In genomic region chr1:62728926-62729325, GRCm38 (mm10) we compare ENCODE assay signal across 9 mouse cellular contexts. TPM values are rescaled to one million over a fixed set of nuclear protein-coding genes. Genes with fewer than 3 reads are reported as not detected.
DNase-seq lines count a peak whose midpoint lies in the region; ATAC-seq and TF ChIP-seq lines count a peak whose summit lies in the region.
"Had no signal": no experiment of that assay in that cellular context is flagged by ENCODE, and none has a peak within 500 bp of the region (broad histone marks: within the 10 kb centered on the region; RNA-seq: fewer than 3 reads in every experiment).

No protein-coding gene starts in this region.

- 79% methylated on average over 9 of the region's 9 CpGs for WGBS in heart, embryonic 16.5 days
- 75% methylated on average over 9 of the region's 9 CpGs for WGBS in embryonic facial prominence, embryonic 13.5 days

- H3K36me3 ChIP-seq in heart, embryonic 16.5 days (ENCODE audit: control insufficient read depth, insufficient read depth): no peaks in the 10 kb centered on the region
- peaks cover 20 to 79% of the 10 kb centered on the region in 2 experiments for H3K36me3 ChIP-seq in CH12.LX (replicated peaks in 1 of 2; ENCODE audit: control insufficient read depth in 1 of 2, insufficient read depth in 1 of 2, low read length in 1 of 2)
- H3K36me3 ChIP-seq in embryonic facial prominence, embryonic 13.5 days: peaks cover 8% of the 10 kb centered on the region

- H3K9me3 ChIP-seq in heart, embryonic 16.5 days (replicated peaks; ENCODE audit: control insufficient read depth, low read length): no peaks in the 10 kb centered on the region
- no peaks in the 10 kb centered on the region for H3K9me3 ChIP-seq in CH12.LX (replicated peaks; ENCODE audit: low read length)
- no peaks in the 10 kb centered on the region for H3K9me3 ChIP-seq in embryonic facial prominence, embryonic 13.5 days
- H3K9me3 ChIP-seq: limb, embryonic 10.5 days had no signal

- H3K27ac ChIP-seq in heart, embryonic 16.5 days (ENCODE audit: low read length): peak overlapping the region; percentile 75
- peak overlapping the region; percentile 82 for H3K27ac ChIP-seq in layer of hippocampus, adult 2 months
- 0 out of 2 replicates have a peak overlapping the region, but pooled peaks have one; percentile 21 for H3K27ac ChIP-seq in CH12.LX (ENCODE audit: insufficient read depth, low read depth)
- peak overlapping the region; percentile 28; the same call in 1 of the 2 replicates for H3K27ac ChIP-seq in embryonic facial prominence, embryonic 13.5 days

- no peak for TF ChIP-seq EP300 in CH12.LX (IDR thresholded peaks at IDR 0.05; ENCODE audit: low read length)

- no peak for TF ChIP-seq RAD21 in CH12.LX (IDR thresholded peaks at IDR 0.05; ENCODE audit: low read depth, low read length)

- H3K9ac ChIP-seq in heart, embryonic 16.5 days (ENCODE audit: low read length): no peak overlapping the region
- peak overlapping the region; percentile 23 for H3K9ac ChIP-seq in CH12.LX (ENCODE audit: insufficient read depth, low read depth)
- H3K9ac ChIP-seq in embryonic facial prominence, embryonic 13.5 days: no peak overlapping the region

- H3K4me1 ChIP-seq in heart, embryonic 16.5 days (ENCODE audit: control insufficient read depth, insufficient read depth, low read length): peaks cover 17% of the 10 kb centered on the region
- peaks cover 15 to 70% of the 10 kb centered on the region in 2 experiments for H3K4me1 ChIP-seq in CH12.LX (ENCODE audit: control insufficient read depth in 1 of 2, insufficient read depth in 2 of 2)
- peaks cover 55% of the 10 kb centered on the region for H3K4me1 ChIP-seq in embryonic facial prominence, embryonic 13.5 days

- no peak for ATAC-seq in heart, embryonic 16.5 days (replicated peaks; ENCODE audit: extremely low read depth, insufficient read depth, low FRiP score)
- ATAC-seq in embryonic facial prominence, embryonic 13.5 days (ENCODE audit: insufficient number of reproducible peaks, insufficient read depth, low FRiP score, low TSS enrichment, low read depth): no peak
- no peak for ATAC-seq in cerebellum, adult (ENCODE audit: insufficient number of reproducible peaks, low FRiP score, low TSS enrichment)

- no peak for DNase-seq in heart, adult 18-20 months
- DNase-seq in layer of hippocampus, adult 2 months (ENCODE audit: low spot score in 2 of 2): no peak
- DNase-seq in layer of hippocampus, postnatal 14 days (ENCODE audit: low spot score in 2 of 2): no peak
- DNase-seq in CH12.LX (ENCODE audit: extremely low read depth): no peak
- DNase-seq: cerebellum, adult 11 months had no signal

- H3K4me3 ChIP-seq in heart, embryonic 16.5 days (ENCODE audit: low read length): no peak overlapping the region
- no peak overlapping the region for H3K4me3 ChIP-seq in layer of hippocampus, adult 2 months
- no peak overlapping the region for H3K4me3 ChIP-seq in CH12.LX (replicated peaks in 1 of 3; ENCODE audit: low read depth in 2 of 3, low read length in 2 of 3, poor library complexity in 1 of 3)
- no peak overlapping the region for H3K4me3 ChIP-seq in embryonic facial prominence, embryonic 13.5 days
- H3K4me3 ChIP-seq: limb, embryonic 10.5 days had no signal

- in situ Hi-C loops in CH12.LX (cut with MboI; ENCODE audit: low pct_ligation_motif_present, low pct_unique_long_range_greater_than_20kb, low sequenced_read_pairs): no loop called here

- H3K79me2 ChIP-seq in CH12.LX (replicated peaks; ENCODE audit: control insufficient read depth, extremely low read depth, insufficient read depth, poor library complexity, severe bottlenecking): peaks cover 51% of the 10 kb centered on the region

- dilution Hi-C loops in CH12.LX (cut with MboI; ENCODE audit: extremely low pct_ligation_motif_present, extremely low pct_unique_long_range_greater_than_20kb, low sequenced_read_pairs): no loop called here

- H3K27me3 ChIP-seq in heart, embryonic 16.5 days (ENCODE audit: control insufficient read depth, insufficient read depth, low read length): no peaks in the 10 kb centered on the region
- H3K27me3 ChIP-seq in CH12.LX (replicated peaks): no peaks in the 10 kb centered on the region
- H3K27me3 ChIP-seq in embryonic facial prominence, embryonic 13.5 days: no peaks in the 10 kb centered on the region

- no peak for TF ChIP-seq POLR2A in CH12.LX (IDR thresholded peaks at IDR 0.05; ENCODE audit: low read depth, low read length)

- no peak for TF ChIP-seq CTCF in layer of hippocampus, adult 2 months (conservative IDR thresholded peaks at IDR 0.05)
- TF ChIP-seq CTCF in CH12.LX (conservative IDR thresholded peaks at IDR 0.05 in 1 of 2, IDR thresholded peaks at IDR 0.05 in 1 of 2; ENCODE audit: low read depth in 2 of 2, low read length in 2 of 2): no peak

- no peak overlapping the region for H3K4me2 ChIP-seq in heart, embryonic 16.5 days (ENCODE audit: low read depth, low read length)
- peak overlapping the region; percentile 52 for H3K4me2 ChIP-seq in CH12.LX (ENCODE audit: insufficient read depth, low read depth, poor library complexity, severe bottlenecking)
- no peak overlapping the region; the same call in 1 of the 2 replicates for H3K4me2 ChIP-seq in embryonic facial prominence, embryonic 13.5 days

TF ChIP-seq in CH12.LX, 34 proteins besides CTCF, POLR2A, EP300 and RAD21:
- TF ChIP-seq TBP (conservative IDR thresholded peaks at IDR 0.05; ENCODE audit: low read depth, low read length) (no peak), JUND (conservative IDR thresholded peaks at IDR 0.05; ENCODE audit: low read depth, low read length) (no peak), USF2 (conservative IDR thresholded peaks at IDR 0.05; ENCODE audit: low read depth, low read length) (no peak), NRF1 (IDR thresholded peaks at IDR 0.05; ENCODE audit: low read depth, low read length) (no peak), ZKSCAN1 (IDR thresholded peaks at IDR 0.05; ENCODE audit: borderline replicate concordance, low read depth, low read length) (no peak), SMC3 (IDR thresholded peaks at IDR 0.05; ENCODE audit: low read depth, low read length) (no peak), E2F4 (IDR thresholded peaks at IDR 0.05; ENCODE audit: insufficient replicate concordance, low read depth, low read length) (no peak), MAX (IDR thresholded peaks at IDR 0.05; ENCODE audit: low read length) (no peak), NELFE (IDR thresholded peaks at IDR 0.05; ENCODE audit: low read depth, low read length) (no peak), KAT2A (IDR thresholded peaks at IDR 0.05; ENCODE audit: insufficient replicate concordance, low read length) (no peak), CHD1 (IDR thresholded peaks at IDR 0.05; ENCODE audit: low read depth, low read length) (peak; percentile 77; the same call in 1 of the 2 replicates), MYC (IDR thresholded peaks at IDR 0.05; ENCODE audit: low read depth, low read length) (no peak), PAX5 (IDR thresholded peaks at IDR 0.05; ENCODE audit: low read length) (no peak), MXI1 (IDR thresholded peaks at IDR 0.05; ENCODE audit: low read depth, low read length) (0 out of 2 replicates have a peak, but pooled peaks have one; percentile 38), POLR2AphosphoS2 (IDR thresholded peaks at IDR 0.05; ENCODE audit: low read depth, low read length) (0 out of 2 replicates have a peak, but pooled peaks have one; percentile 32), UBTF (IDR thresholded peaks at IDR 0.05; ENCODE audit: low read depth, low read length) (no peak)

RNA-seq across cellular contexts. Expression of gene Nrp2, which starts 25.8 kb away (rescaled TPM):
- polyA plus RNA-seq in heart, embryonic 16.5 days (2015; fragmentation: Nextera tagmentation; extraction: Ambion mirVana): 6.9 and 8.5 TPM in 2 replicates
- total RNA-seq in heart, adult 18-20 months (2021): 10 to 100 TPM; 20.2 to 30.1 TPM
- 10 to 100 TPM; 60.3 to 63.7 TPM for total RNA-seq in layer of hippocampus, adult 2 months (2021)
- 10 to 100 TPM; 70.2 to 79.5 TPM for total RNA-seq in layer of hippocampus, postnatal 14 days (2021)
- total RNA-seq in CH12.LX (2012; rRNA removed) (15.6 and 17.3 TPM in 2 replicates), CH12.LX (2014; rRNA removed) (15.7 and 16.4 TPM in 2 replicates)
- polyA plus RNA-seq in CH12.LX (2012; ENCODE audit: insufficient read length, low read depth): 22.9 and 24.4 TPM in 2 replicates
- polyA plus RNA-seq in embryonic facial prominence, embryonic 13.5 days (2015; fragmentation: Nextera tagmentation; extraction: Ambion mirVana): 48.3 and 51.3 TPM in 2 replicates

Comparison
In these comparisons a context has a peak if more than half of its experiments do, and no peak if none do; other contexts are left out.
1. H3K27ac ChIP-seq: peak in every context shown above with its lines; median percentile 82 in layer of hippocampus, adult 2 months; 75 in heart, embryonic 16.5 days; 28 in embryonic facial prominence, embryonic 13.5 days; 21 in CH12.LX.